Mouse (Mus musculus): Measurements from ENCODE around the gene Tnnc2. TPM values are rescaled to one million over a fixed set of nuclear protein-coding genes. Genes with fewer than 3 reads are reported as not detected.
"Not testable (repeated sequence)": the region's sequence is repeated elsewhere in the genome, so short reads cannot be mapped to it uniquely, and the experiment has no call there.

Tnnc2 gene
- total RNA-seq, 1 experiment from 2014 or later: not detected

- ATAC-seq (replicated peaks; ENCODE audit: insufficient number of reproducible peaks, low FRiP score, low TSS enrichment, poor library complexity, severe bottlenecking): no peak
Observed at GRCm38 (mm10) chr2:164800252-164801004, 20.7 kb upstream of the Tnnc2 start.

- ATAC-seq (replicated peaks; ENCODE audit: insufficient number of reproducible peaks, low FRiP score, low TSS enrichment, poor library complexity, severe bottlenecking): not testable (repeated sequence)
Observed at GRCm38 (mm10) chr2:164798554-164798953, 18.8 kb upstream of the Tnnc2 start.

- ATAC-seq (replicated peaks; ENCODE audit: insufficient number of reproducible peaks, low FRiP score, low TSS enrichment, poor library complexity, severe bottlenecking): no peak
Observed at GRCm38 (mm10) chr2:164795868-164796267, 16.1 kb upstream of the Tnnc2 start.

GRCm38 (mm10) chr2:164794293-164794692, 14.5 kb upstream of the Tnnc2 start:
- peak; percentile 58 for ATAC-seq (replicated peaks; ENCODE audit: insufficient number of reproducible peaks, low FRiP score, low TSS enrichment, poor library complexity, severe bottlenecking)

GRCm38 (mm10) chr2:164793772-164794171, 14.0 kb upstream of the Tnnc2 start:
- ATAC-seq (replicated peaks; ENCODE audit: insufficient number of reproducible peaks, low FRiP score, low TSS enrichment, poor library complexity, severe bottlenecking): no peak

- no peak for ATAC-seq (replicated peaks; ENCODE audit: insufficient number of reproducible peaks, low FRiP score, low TSS enrichment, poor library complexity, severe bottlenecking)
Observed at GRCm38 (mm10) chr2:164793236-164793635, 13.5 kb upstream of the Tnnc2 start.

GRCm38 (mm10) chr2:164792400-164793190, 12.8 kb upstream of the Tnnc2 start:
- ATAC-seq (replicated peaks; ENCODE audit: insufficient number of reproducible peaks, low FRiP score, low TSS enrichment, poor library complexity, severe bottlenecking): no peak

GRCm38 (mm10) chr2:164791841-164792261, 12.1 kb upstream of the Tnnc2 start:
- no peak for ATAC-seq (replicated peaks; ENCODE audit: insufficient number of reproducible peaks, low FRiP score, low TSS enrichment, poor library complexity, severe bottlenecking)

GRCm38 (mm10) chr2:164790451-164790850, 10.7 kb upstream of the Tnnc2 start:
- no peak for ATAC-seq (replicated peaks; ENCODE audit: insufficient number of reproducible peaks, low FRiP score, low TSS enrichment, poor library complexity, severe bottlenecking)

- ATAC-seq (replicated peaks; ENCODE audit: insufficient number of reproducible peaks, low FRiP score, low TSS enrichment, poor library complexity, severe bottlenecking): no peak
Observed at GRCm38 (mm10) chr2:164788411-164788810, 8.6 kb upstream of the Tnnc2 start.

- no peak for ATAC-seq (replicated peaks; ENCODE audit: insufficient number of reproducible peaks, low FRiP score, low TSS enrichment, poor library complexity, severe bottlenecking)
Observed at GRCm38 (mm10) chr2:164787779-164788178, 8.0 kb upstream of the Tnnc2 start.

GRCm38 (mm10) chr2:164787032-164787431, 7.3 kb upstream of the Tnnc2 start:
- peak; percentile 11; the same call in 1 of the 2 replicates for ATAC-seq (replicated peaks; ENCODE audit: insufficient number of reproducible peaks, low FRiP score, low TSS enrichment, poor library complexity, severe bottlenecking)

- ATAC-seq (replicated peaks; ENCODE audit: insufficient number of reproducible peaks, low FRiP score, low TSS enrichment, poor library complexity, severe bottlenecking): no peak
Observed at GRCm38 (mm10) chr2:164786388-164786885, 6.7 kb upstream of the Tnnc2 start.

GRCm38 (mm10) chr2:164785481-164786387, 6.0 kb upstream of the Tnnc2 start, which contains the start of gene Snx21:
TSS of gene Snx21 (plus strand) at chr2:164785823.
- ATAC-seq (replicated peaks; ENCODE audit: insufficient number of reproducible peaks, low FRiP score, low TSS enrichment, poor library complexity, severe bottlenecking): peak; percentile 27

- ATAC-seq (replicated peaks; ENCODE audit: insufficient number of reproducible peaks, low FRiP score, low TSS enrichment, poor library complexity, severe bottlenecking): no peak
Observed at GRCm38 (mm10) chr2:164784869-164785420, 5.2 kb upstream of the Tnnc2 start.

GRCm38 (mm10) chr2:164783926-164784581, 4.3 kb upstream of the Tnnc2 start:
- ATAC-seq (replicated peaks; ENCODE audit: insufficient number of reproducible peaks, low FRiP score, low TSS enrichment, poor library complexity, severe bottlenecking): no peak

GRCm38 (mm10) chr2:164781876-164782275, 2.1 kb upstream of the Tnnc2 start:
- ATAC-seq (replicated peaks; ENCODE audit: insufficient number of reproducible peaks, low FRiP score, low TSS enrichment, poor library complexity, severe bottlenecking): no peak

GRCm38 (mm10) chr2:164778809-164779208, 958 bp downstream of the Tnnc2 start:
- no peak for ATAC-seq (replicated peaks; ENCODE audit: insufficient number of reproducible peaks, low FRiP score, low TSS enrichment, poor library complexity, severe bottlenecking)

Measured in monocyte, adult 5-6 weeks (primary cell).